8 mouse cellular contexts compared by ENCODE assay signal in genomic region chr3:101070230-101070795, GRCm38 (mm10). TPM values are rescaled to one million over a fixed set of nuclear protein-coding genes. Genes with fewer than 3 reads are reported as not detected.
DNase-seq lines count a peak whose midpoint lies in the region; ATAC-seq and TF ChIP-seq lines count a peak whose summit lies in the region.

No protein-coding gene starts in this region.

- TF ChIP-seq POLR2A in brain, embryonic 14.5 days (IDR thresholded peaks at IDR 0.05; ENCODE audit: borderline replicate concordance, extremely low read depth, insufficient read depth, insufficient read length, poor library complexity, severe bottlenecking), result no peak
- TF ChIP-seq POLR2A in heart, adult 2 months (IDR thresholded peaks at IDR 0.05; ENCODE audit: insufficient read depth, low read depth, low read length), result no peak

- H3K36me3 ChIP-seq in heart, adult 2 months (ENCODE audit: control insufficient read depth, insufficient read depth, low read length), result peaks cover 3% of the 10 kb centered on the region; the same call in 1 of the 2 replicates
- H3K36me3 ChIP-seq in stomach, postnatal 0 days (ENCODE audit: control insufficient read depth, insufficient read depth, low read length), result no peaks in the 10 kb centered on the region

- peak; percentile 94 for DNase-seq in NIH3T3 (ENCODE audit: low read depth)
- DNase-seq in brain, embryonic 14.5 days (ENCODE audit: low read depth), result peak; percentile 65
- peak; percentile 71 to 80 for DNase-seq in heart, adult 2 months
- DNase-seq in large intestine, adult 2 months (ENCODE audit: low read depth, low spot score), result peak; percentile 58
- peak; percentile 40 for DNase-seq in stomach, postnatal 0 days (ENCODE audit: low spot score)
- DNase-seq in cerebellum, adult 18-20 months, result no peak
- no peak for DNase-seq in frontal cortex, postnatal 25 days (ENCODE audit: low spot score in 2 of 2)
- no peak for DNase-seq in embryo, embryonic 9.5 days (ENCODE audit: extremely low spot score)

- intact Hi-C loops in heart, adult 2 months (cut with DNase I), result loop anchor here (5.0 kb wide), 1 partner anchor 73 kb away; no protein-coding TSS in a partner anchor

- peak overlapping the region; percentile 62 for H3K27ac ChIP-seq in heart, adult 2 months
- H3K27ac ChIP-seq in stomach, postnatal 0 days (replicated peaks), result peak overlapping the region; percentile 59

- TF ChIP-seq CTCF in brain, embryonic 14.5 days (IDR thresholded peaks at IDR 0.05; ENCODE audit: borderline replicate concordance, extremely low read depth, insufficient read depth, insufficient read length), result no peak
- TF ChIP-seq CTCF in heart, adult 2 months (IDR thresholded peaks at IDR 0.05), result no peak
- TF ChIP-seq CTCF in stomach, postnatal 0 days (IDR thresholded peaks at IDR 0.05; ENCODE audit: low read depth), result no peak

- no peak overlapping the region for H3K4me2 ChIP-seq in stomach, postnatal 0 days (replicated peaks; ENCODE audit: low read depth)

- no peak overlapping the region for H3K9ac ChIP-seq in heart, adult 2 months (ENCODE audit: low read depth, low read length)
- no peak overlapping the region for H3K9ac ChIP-seq in stomach, postnatal 0 days (ENCODE audit: low read length)

- 48% methylated on average over 10 of the region's 10 CpGs for WGBS in heart, adult 2 months
- 32% methylated on average over 10 of the region's 10 CpGs for WGBS in large intestine, adult 2 months
- WGBS in stomach, postnatal 0 days, result 31% methylated on average over 10 of the region's 10 CpGs

- H3K79me2 ChIP-seq in heart, adult 2 months (replicated peaks; ENCODE audit: control insufficient read depth, insufficient read depth, low read length), result no peaks in the 10 kb centered on the region

- no peak for TF ChIP-seq EP300 in heart, adult 2 months (IDR thresholded peaks at IDR 0.05; ENCODE audit: insufficient read depth, low read depth, low read length)
- no peak for TF ChIP-seq EP300 in stomach, postnatal 0 days (optimal IDR thresholded peaks at IDR 0.05)

- H3K4me1 ChIP-seq in heart, adult 2 months (ENCODE audit: control insufficient read depth, insufficient read depth, low read length), result peaks cover 12% of the 10 kb centered on the region
- H3K4me1 ChIP-seq in stomach, postnatal 0 days (replicated peaks; ENCODE audit: control insufficient read depth, insufficient read depth), result peaks cover 6% of the 10 kb centered on the region; the same call in 1 of the 2 replicates

- H3K27me3 ChIP-seq in heart, adult 2 months (ENCODE audit: control insufficient read depth, insufficient read depth, low read length), result no peaks in the 10 kb centered on the region
- no peaks in the 10 kb centered on the region for H3K27me3 ChIP-seq in stomach, postnatal 0 days (ENCODE audit: control insufficient read depth, insufficient read depth, low read length)

- H3K9me3 ChIP-seq in stomach, postnatal 0 days (ENCODE audit: control insufficient read depth, low read length), result no peaks in the 10 kb centered on the region

- H3K4me3 ChIP-seq in heart, adult 2 months, result no peak overlapping the region
- H3K4me3 ChIP-seq in stomach, postnatal 0 days (ENCODE audit: low read depth, low read length), result no peak overlapping the region

- peak; percentile 73 for ATAC-seq in stomach, postnatal 0 days (ENCODE audit: low FRiP score, low TSS enrichment)

RNA-seq across cellular contexts. Expression of gene Ptgfrn, which starts 39.8 kb away (rescaled TPM):
- 13.6 and 20.8 TPM in 2 replicates for polyA plus RNA-seq in brain, embryonic 14.5 days (2012; rRNA removed)
- 10 to 100 TPM; 19.4 to 25.1 TPM for total RNA-seq in heart, adult 2 months (2021)
- polyA plus RNA-seq in heart, adult 2 months (2012; rRNA removed), result 18.5 and 27.2 TPM in 2 replicates
- 24.1 and 31.9 TPM in 2 replicates for polyA plus RNA-seq in large intestine, adult 2 months (2012; rRNA removed)
- 5.3 and 5.8 TPM in 2 replicates for polyA plus RNA-seq in stomach, postnatal 0 days (2015; fragmentation: Nextera tagmentation; extraction: Ambion mirVana)

RNA-seq across cellular contexts. Expression of gene Cd101, which starts 41.0 kb away (rescaled TPM):
- 0.08 and 0.14 TPM in 2 replicates for polyA plus RNA-seq in brain, embryonic 14.5 days (2012; rRNA removed)
- under 1 TPM; 0.13 to 0.23 TPM for total RNA-seq in heart, adult 2 months (2021)
- polyA plus RNA-seq in heart, adult 2 months (2012; rRNA removed), result 0.41 and 0.50 TPM in 2 replicates
- polyA plus RNA-seq in large intestine, adult 2 months (2012; rRNA removed), result 0.77 and 1.5 TPM in 2 replicates
- 0.06 and 0.11 TPM in 2 replicates for polyA plus RNA-seq in stomach, postnatal 0 days (2015; fragmentation: Nextera tagmentation; extraction: Ambion mirVana)

Comparison
In these comparisons a context has a peak if more than half of its experiments do, and no peak if none do; other contexts are left out.
1. DNase-seq: peak in NIH3T3 (single experiment), brain, embryonic 14.5 days (single experiment), heart, adult 2 months (2 of 2), large intestine, adult 2 months (single experiment) and stomach, postnatal 0 days (single experiment); none in cerebellum, adult 18-20 months (0 of 2), frontal cortex, postnatal 25 days (0 of 2) and embryo, embryonic 9.5 days (single experiment).